Mouse (Mus musculus): ENCODE data around the gene Tbc1d1. TPM values are rescaled to one million over a fixed set of nuclear protein-coding genes. Genes with fewer than 3 reads are reported as not detected.

Tbc1d1 gene
- total RNA-seq, 2 experiments from 2014 or later = 17.0 to 20.2 TPM

DNA sequence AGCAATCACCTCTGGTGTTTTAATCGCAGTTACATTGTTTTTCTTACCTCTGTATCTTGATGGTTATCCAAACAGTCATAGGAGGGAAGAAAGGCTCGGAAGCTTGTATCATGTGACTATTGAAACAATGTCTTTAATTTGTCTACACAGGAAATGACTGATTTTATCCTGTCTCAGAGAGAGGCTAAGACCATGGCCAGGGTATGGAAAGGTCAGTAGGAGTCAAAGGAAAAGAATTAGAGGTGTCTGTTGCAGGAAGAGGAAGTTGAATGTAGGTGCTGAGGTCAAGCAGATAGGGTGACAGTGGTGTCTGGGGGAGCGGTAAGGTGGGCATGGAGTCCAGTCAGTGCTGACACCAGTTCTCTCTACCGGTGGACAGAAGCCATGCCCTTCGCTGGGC lies 45.0 kb downstream of the Tbc1d1 start:
- intact Hi-C loops (cut with DNase I) = loop anchor here (5.0 kb wide), 1 partner anchor 36 kb away; no protein-coding TSS in a partner anchor

DNA sequence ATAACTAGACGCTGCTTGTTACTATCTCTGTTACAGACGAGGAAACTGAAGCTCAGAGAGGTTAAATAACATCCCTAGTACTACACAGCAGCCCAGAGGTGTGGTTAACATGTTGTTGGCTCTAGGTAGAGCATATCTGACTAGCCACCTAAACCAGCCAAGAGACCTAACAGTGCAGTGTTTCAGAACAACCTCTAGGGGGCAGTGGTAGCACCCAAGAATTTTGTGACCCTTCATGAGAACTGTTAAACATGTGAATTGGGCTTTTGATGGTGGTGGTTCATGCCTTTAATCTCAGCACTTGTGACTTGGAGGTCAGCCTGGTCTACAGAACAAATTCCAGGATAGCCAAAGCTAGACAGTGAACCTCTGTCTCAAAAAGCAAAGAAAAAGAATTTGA lies 46.2 kb downstream of the Tbc1d1 start:
- intact Hi-C loops (cut with DNase I) = loop anchor here (2.0 to 5.0 kb wide), 3 partner anchors 35 to 72 kb away; no protein-coding TSS in a partner anchor
- DNase-seq (ENCODE audit: low spot score) = no peak

More for the DNA sequence above, 45.0 kb downstream of the Tbc1d1 start:
- DNase-seq (ENCODE audit: low spot score) = no peak

DNA sequence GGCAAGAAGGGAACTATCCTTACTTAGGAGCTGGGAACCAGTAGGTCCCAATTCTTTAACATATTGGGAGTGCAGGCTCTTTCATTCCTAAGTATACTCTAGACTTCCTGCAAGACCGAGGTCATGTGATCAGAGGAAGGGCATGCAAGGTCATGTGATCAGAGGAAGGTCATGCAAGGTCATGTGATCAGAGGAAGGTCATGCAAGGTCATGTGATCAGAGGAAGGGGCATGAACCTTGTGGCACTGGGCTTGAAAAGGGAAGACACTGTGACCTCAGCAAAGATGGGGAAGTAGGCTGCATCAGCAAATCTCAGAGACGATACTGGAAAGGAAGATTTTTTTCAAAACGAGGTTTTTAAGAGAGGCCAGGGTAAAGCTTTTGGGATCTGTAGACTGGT lies 49.5 kb downstream of the Tbc1d1 start:
- intact Hi-C loops (cut with DNase I) = no loop called here
- no peak for DNase-seq (ENCODE audit: low spot score)

- intact Hi-C loops (cut with DNase I) = no loop called here
- no peak for DNase-seq (ENCODE audit: low spot score)
Observed at GRCm38 (mm10) chr5:64206431-64206830, 50.3 kb downstream of the Tbc1d1 start.

GRCm38 (mm10) chr5:64206875-64207274 lies 50.8 kb downstream of the Tbc1d1 start:
- no peak for DNase-seq (ENCODE audit: low spot score)
- intact Hi-C loops (cut with DNase I) = no loop called here

GRCm38 (mm10) chr5:64207800-64208199 lies 51.7 kb downstream of the Tbc1d1 start:
- no peak for DNase-seq (ENCODE audit: low spot score)
- intact Hi-C loops (cut with DNase I) = no loop called here

GRCm38 (mm10) chr5:64210817-64211216 lies 54.7 kb downstream of the Tbc1d1 start:
- intact Hi-C loops (cut with DNase I) = no loop called here
- DNase-seq (ENCODE audit: low spot score) = no peak

DNA sequence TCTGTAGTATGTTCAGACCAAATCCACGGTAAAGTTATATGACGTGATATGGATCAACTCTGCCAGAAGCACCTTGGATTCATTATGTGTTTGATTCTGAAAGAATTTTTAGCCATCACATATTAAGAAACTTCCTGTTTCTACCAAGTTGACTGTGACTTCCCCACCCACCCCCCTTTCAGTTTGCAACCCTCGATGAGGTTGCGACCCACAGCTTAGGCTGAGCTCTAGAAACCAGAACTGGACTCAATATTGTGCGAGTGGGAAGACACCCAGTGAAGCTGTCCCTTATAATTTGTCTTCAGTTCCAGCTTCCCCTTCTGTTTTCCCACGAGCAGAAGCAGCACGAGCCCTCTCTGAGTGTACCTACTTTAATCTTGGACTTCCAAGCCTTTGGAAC lies 55.2 kb downstream of the Tbc1d1 start:
- no peak for DNase-seq (ENCODE audit: low spot score)
- intact Hi-C loops (cut with DNase I) = no loop called here

DNA sequence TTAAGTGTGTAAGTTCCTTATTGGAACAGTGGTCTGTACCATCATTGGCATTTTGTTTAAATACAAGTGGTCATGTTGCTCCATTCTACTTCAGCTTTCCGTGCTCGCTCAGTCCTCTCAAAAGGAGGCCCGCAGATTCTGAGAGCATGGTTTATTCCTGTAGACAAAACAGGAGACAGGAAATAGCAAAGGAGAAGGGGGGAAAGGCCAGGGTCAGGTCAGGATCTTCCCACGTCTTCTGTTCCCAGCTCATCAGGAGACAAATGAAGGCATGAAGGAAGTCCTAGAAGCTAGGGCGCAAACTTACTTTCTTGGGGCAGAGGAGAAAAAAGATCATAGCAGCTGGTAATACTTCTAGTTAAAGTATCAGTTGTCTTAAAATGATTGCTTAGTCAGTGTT lies 56.1 kb downstream of the Tbc1d1 start:
- no peak for DNase-seq (ENCODE audit: low spot score)
- intact Hi-C loops (cut with DNase I) = no loop called here

DNA sequence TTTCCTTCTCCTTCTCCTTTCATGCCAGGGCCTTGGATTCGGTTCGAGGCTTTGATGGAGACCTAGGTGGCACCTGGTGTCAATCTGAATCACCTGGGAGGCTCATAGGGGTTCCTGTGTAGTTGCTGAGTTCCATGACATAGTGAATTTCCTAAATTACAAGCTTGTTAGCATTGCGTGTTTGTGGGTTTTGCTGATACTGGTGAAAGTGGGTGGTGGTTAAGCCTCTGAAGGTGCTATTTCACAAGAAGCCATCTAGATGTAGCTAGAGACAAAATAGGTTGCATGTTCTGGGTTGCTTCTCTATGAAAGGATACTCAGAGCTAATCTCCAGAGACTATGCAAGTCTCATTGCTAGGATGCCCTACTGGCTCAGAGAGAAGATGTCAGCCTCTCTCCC lies 56.5 kb downstream of the Tbc1d1 start:
- intact Hi-C loops (cut with DNase I) = no loop called here

DNA sequence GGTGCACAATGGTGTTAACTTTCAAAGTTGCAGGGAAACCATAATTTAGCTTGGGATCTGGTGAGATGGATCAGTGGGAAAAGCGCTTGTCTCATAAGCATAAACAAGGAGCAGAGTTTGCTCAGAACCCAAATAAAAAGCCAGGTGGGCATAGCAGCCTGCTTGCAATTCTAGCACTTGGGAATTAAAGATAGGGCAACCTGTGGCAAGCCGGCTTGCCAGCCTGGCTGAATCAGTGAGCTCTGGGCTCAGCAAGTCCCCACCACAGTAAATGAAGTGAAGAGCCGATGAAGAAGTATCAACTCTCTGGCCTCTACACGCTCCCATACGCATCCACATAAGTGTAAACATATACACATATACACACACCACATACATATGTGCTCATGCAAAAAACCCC lies 59.7 kb downstream of the Tbc1d1 start:
- no peak for DNase-seq (ENCODE audit: low spot score)
- intact Hi-C loops (cut with DNase I) = no loop called here

More for the DNA sequence above, 56.5 kb downstream of the Tbc1d1 start:
- DNase-seq (ENCODE audit: low spot score) = no peak

GRCm38 (mm10) chr5:64216326-64216725 lies 60.2 kb downstream of the Tbc1d1 start:
- no peak for DNase-seq (ENCODE audit: low spot score)
- intact Hi-C loops (cut with DNase I) = no loop called here

DNA sequence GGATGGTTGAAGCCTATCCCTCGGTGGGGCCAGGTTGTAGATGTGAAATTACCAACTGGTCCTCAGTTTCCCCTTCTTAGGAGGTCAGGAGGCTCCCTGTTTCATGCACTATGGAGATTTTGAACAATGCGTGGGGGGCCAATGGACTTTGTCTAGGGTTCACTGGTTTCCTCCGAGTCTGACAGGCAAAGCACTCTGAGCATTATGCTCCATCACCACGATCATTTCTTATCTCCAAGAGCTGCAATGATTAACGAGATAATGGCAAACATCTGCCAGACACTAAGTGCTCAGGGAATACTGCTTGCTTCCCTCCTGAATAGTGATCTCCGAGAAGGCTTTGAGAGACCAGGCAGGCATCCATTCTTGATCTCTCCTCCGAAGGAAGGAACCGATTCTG lies 61.2 kb downstream of the Tbc1d1 start:
- no peak for DNase-seq (ENCODE audit: low spot score)

GRCm38 (mm10) chr5:64217816-64218602 lies 61.9 kb downstream of the Tbc1d1 start:
- intact Hi-C loops (cut with DNase I) = no loop called here
- DNase-seq (ENCODE audit: low spot score) = no peak

More for the DNA sequence above, 61.2 kb downstream of the Tbc1d1 start:
- intact Hi-C loops (cut with DNase I) = no loop called here

- intact Hi-C loops (cut with DNase I) = no loop called here
- DNase-seq (ENCODE audit: low spot score) = no peak
Observed at GRCm38 (mm10) chr5:64218603-64218999, 62.5 kb downstream of the Tbc1d1 start.

- no peak for DNase-seq (ENCODE audit: low spot score)
- intact Hi-C loops (cut with DNase I) = no loop called here
Observed at GRCm38 (mm10) chr5:64220776-64221175, 64.7 kb downstream of the Tbc1d1 start.

DNA sequence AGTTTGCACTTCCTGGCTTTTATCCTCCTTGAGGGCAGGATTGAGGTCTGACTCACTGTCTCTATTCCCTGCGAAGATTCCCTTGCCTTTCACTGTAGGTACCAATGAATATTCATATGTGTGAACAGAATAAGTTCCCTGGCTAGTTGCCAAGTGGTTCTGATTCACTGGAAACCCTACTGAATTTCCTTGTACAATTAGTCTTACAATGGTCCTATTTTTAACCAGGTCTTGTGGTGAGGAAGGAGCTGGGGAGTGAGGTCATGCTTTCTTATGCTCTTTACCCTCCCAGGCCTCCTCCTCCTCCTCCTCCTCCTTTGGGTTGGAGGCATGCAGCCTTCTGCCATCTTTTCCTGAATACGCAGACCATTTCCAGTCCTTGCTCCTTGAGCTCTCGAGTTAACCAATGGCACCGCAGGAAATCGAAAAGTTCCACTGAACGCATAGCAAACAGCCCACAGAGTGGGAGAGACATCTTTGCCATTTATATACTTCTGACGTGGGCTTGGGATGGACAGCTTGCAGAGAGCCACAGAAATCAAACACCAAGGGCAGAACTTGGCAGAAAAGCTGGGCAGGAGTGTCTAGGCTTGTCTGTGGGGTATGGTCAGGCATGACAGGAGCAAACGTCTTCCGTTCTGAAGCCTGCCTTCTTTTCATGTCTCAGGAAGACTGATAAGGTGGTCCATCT lies 68.8 kb downstream of the Tbc1d1 start:
- no peak for DNase-seq (ENCODE audit: low spot score)
- intact Hi-C loops (cut with DNase I) = no loop called here

GRCm38 (mm10) chr5:64228252-64228651 lies 72.1 kb downstream of the Tbc1d1 start:
- DNase-seq (ENCODE audit: low spot score) = no peak

GRCm38 (mm10) chr5:64229336-64229866 lies 73.3 kb downstream of the Tbc1d1 start:
- intact Hi-C loops (cut with DNase I) = no loop called here
- no peak for DNase-seq (ENCODE audit: low spot score)

More at GRCm38 (mm10) chr5:64228252-64228651, 72.1 kb downstream of the Tbc1d1 start:
- intact Hi-C loops (cut with DNase I) = no loop called here

DNA sequence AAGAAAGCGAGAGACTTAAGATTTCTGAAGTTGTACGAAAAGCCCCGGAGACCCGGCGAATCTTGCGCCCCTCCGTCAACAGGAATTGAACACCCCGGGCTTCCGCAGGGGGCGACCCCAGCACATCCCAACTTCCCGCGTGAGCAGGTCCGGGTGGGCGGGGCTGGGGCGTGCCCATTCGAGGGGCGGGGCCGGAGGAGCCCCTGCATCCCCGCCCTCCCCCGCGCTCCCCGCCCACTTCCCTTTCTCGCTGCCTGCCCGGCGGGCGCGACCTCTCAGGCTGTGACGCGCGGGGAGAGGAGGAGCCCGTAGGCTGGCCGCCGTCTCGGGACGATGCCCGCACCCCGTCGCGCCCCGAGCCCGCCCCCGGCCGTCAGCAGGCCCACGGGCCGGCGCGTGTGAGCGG lies 74.0 kb downstream of the Tbc1d1 start:
- intact Hi-C loops (cut with DNase I) = no loop called here

GRCm38 (mm10) chr5:64230507-64231041 lies 74.5 kb downstream of the Tbc1d1 start:
- intact Hi-C loops (cut with DNase I) = no loop called here
- DNase-seq (ENCODE audit: low spot score) = no peak

More for the DNA sequence above, 74.0 kb downstream of the Tbc1d1 start:
- peak; percentile 85 for DNase-seq (ENCODE audit: low spot score)
